ENCODE assay signal across 15 mouse cellular contexts in genomic region chr11:25313879-25314278, GRCm38 (mm10).
A peak's percentile ranks its signal among the peaks of the same experiment; 100 is the strongest.
DNase-seq lines count a peak whose midpoint lies in the region; ATAC-seq and TF ChIP-seq lines count a peak whose summit lies in the region.
"Had no signal": no experiment of that assay in that cellular context is flagged by ENCODE, and none has a peak within 500 bp of the region (broad histone marks: within the 10 kb centered on the region; RNA-seq: fewer than 3 reads in every experiment).

No protein-coding gene starts in this region.

- H3K27me3 ChIP-seq in heart, embryonic 11.5 days (ENCODE audit: control insufficient read depth, insufficient read depth, low read length) = no peaks in the 10 kb centered on the region
- H3K27me3 ChIP-seq in hindbrain, embryonic 11.5 days (ENCODE audit: control insufficient read depth, insufficient read depth, low read length) = no peaks in the 10 kb centered on the region
- H3K27me3 ChIP-seq in midbrain, embryonic 13.5 days = 0 out of 2 replicates have a peak, but pooled peaks cover 2% of the 10 kb centered on the region
- H3K27me3 ChIP-seq: embryonic facial prominence, embryonic 13.5 days; limb, embryonic 12.5 days had no signal

- no peaks in the 10 kb centered on the region for H3K9me3 ChIP-seq in heart, embryonic 11.5 days (replicated peaks; ENCODE audit: control insufficient read depth, low read length)
- H3K9me3 ChIP-seq in hindbrain, embryonic 11.5 days (ENCODE audit: control insufficient read depth, low read length) = no peaks in the 10 kb centered on the region
- no peaks in the 10 kb centered on the region for H3K9me3 ChIP-seq in midbrain, embryonic 13.5 days
- H3K9me3 ChIP-seq: embryonic facial prominence, embryonic 13.5 days; limb, embryonic 12.5 days had no signal

- ATAC-seq in heart, embryonic 11.5 days (replicated peaks; ENCODE audit: insufficient number of reproducible peaks, low FRiP score, low TSS enrichment) = no peak
- peak; percentile 60; the same call in 1 of the 2 replicates for ATAC-seq in hindbrain, embryonic 11.5 days (ENCODE audit: low FRiP score)
- peak; percentile 77 for ATAC-seq in midbrain, embryonic 13.5 days

- H3K27ac ChIP-seq in heart, embryonic 11.5 days (ENCODE audit: low read depth, low read length) = no peak overlapping the region
- no peak overlapping the region for H3K27ac ChIP-seq in hindbrain, embryonic 11.5 days (ENCODE audit: low read depth, low read length)
- 0 out of 2 replicates have a peak overlapping the region, but pooled peaks have one; percentile 3 for H3K27ac ChIP-seq in midbrain, embryonic 13.5 days
- H3K27ac ChIP-seq: embryonic facial prominence, embryonic 13.5 days; limb, embryonic 12.5 days had no signal

- H3K4me1 ChIP-seq in heart, embryonic 11.5 days (ENCODE audit: control insufficient read depth, insufficient read depth, low read length) = 0 out of 2 replicates have a peak, but pooled peaks cover 2% of the 10 kb centered on the region
- H3K4me1 ChIP-seq in hindbrain, embryonic 11.5 days (replicated peaks; ENCODE audit: control insufficient read depth, insufficient read depth, low read length) = no peaks in the 10 kb centered on the region
- peaks cover 17% of the 10 kb centered on the region for H3K4me1 ChIP-seq in midbrain, embryonic 13.5 days (replicated peaks)

- H3K9ac ChIP-seq in heart, embryonic 11.5 days (ENCODE audit: low read depth, low read length) = no peak overlapping the region
- H3K9ac ChIP-seq in hindbrain, embryonic 11.5 days (ENCODE audit: low read depth, low read length) = no peak overlapping the region
- H3K9ac ChIP-seq in midbrain, embryonic 13.5 days (replicated peaks) = 0 out of 2 replicates have a peak overlapping the region, but pooled peaks have one; percentile 23
- H3K9ac ChIP-seq: embryonic facial prominence, embryonic 13.5 days; limb, embryonic 12.5 days had no signal

- H3K4me3 ChIP-seq in heart, embryonic 11.5 days (ENCODE audit: low read depth, low read length) = no peak overlapping the region
- no peak overlapping the region for H3K4me3 ChIP-seq in hindbrain, embryonic 11.5 days (ENCODE audit: low read depth, low read length)
- no peak overlapping the region for H3K4me3 ChIP-seq in midbrain, embryonic 13.5 days (replicated peaks)
- H3K4me3 ChIP-seq: embryonic facial prominence, embryonic 13.5 days; limb, embryonic 12.5 days had no signal

- 16% methylated on average over 8 of the region's 8 CpGs for WGBS in heart, embryonic 11.5 days (ENCODE audit: insufficient replicate concordance)
- WGBS in hindbrain, embryonic 11.5 days = 26% methylated on average over 8 of the region's 8 CpGs
- 14% methylated on average over 8 of the region's 8 CpGs for WGBS in midbrain, embryonic 13.5 days

- no peak for DNase-seq in heart, postnatal 14 days
- DNase-seq in brain, embryonic 14.5 days (ENCODE audit: low read depth) = peak; percentile 83
- peak; percentile 25 for DNase-seq in hindbrain, embryonic 11.5 days (ENCODE audit: low spot score)
- DNase-seq in ovary, postnatal 10 days (ENCODE audit: low spot score) = no peak
- no peak for DNase-seq in cerebellum, adult 9-10 months
- no peak for DNase-seq in thymus, postnatal 25 days
- DNase-seq: adrenal gland, postnatal 10 days; gastrocnemius, postnatal 10 days; kidney, postnatal 36 days; lung, postnatal 36 days; thymus, postnatal 36 days had no signal

- TF ChIP-seq POLR2A in brain, embryonic 14.5 days (IDR thresholded peaks at IDR 0.05; ENCODE audit: borderline replicate concordance, extremely low read depth, insufficient read depth, insufficient read length, poor library complexity, severe bottlenecking) = no peak

- TF ChIP-seq CTCF in brain, embryonic 14.5 days (IDR thresholded peaks at IDR 0.05; ENCODE audit: borderline replicate concordance, extremely low read depth, insufficient read depth, insufficient read length) = no peak

- H3K36me3 ChIP-seq in heart, embryonic 11.5 days (ENCODE audit: control insufficient read depth, insufficient read depth, low read length) = no peaks in the 10 kb centered on the region
- H3K36me3 ChIP-seq in hindbrain, embryonic 11.5 days (ENCODE audit: control insufficient read depth, insufficient read depth, low read length) = no peaks in the 10 kb centered on the region
- no peaks in the 10 kb centered on the region for H3K36me3 ChIP-seq in midbrain, embryonic 13.5 days
- H3K36me3 ChIP-seq: embryonic facial prominence, embryonic 13.5 days; limb, embryonic 12.5 days had no signal

- H3K4me2 ChIP-seq in heart, embryonic 11.5 days = peak overlapping the region; percentile 24; the same call in 1 of the 2 replicates
- H3K4me2 ChIP-seq in hindbrain, embryonic 11.5 days (replicated peaks; ENCODE audit: low read depth, low read length) = no peak overlapping the region
- 0 out of 2 replicates have a peak overlapping the region, but pooled peaks have one; percentile 17 for H3K4me2 ChIP-seq in midbrain, embryonic 13.5 days (replicated peaks)
- H3K4me2 ChIP-seq: embryonic facial prominence, embryonic 13.5 days; limb, embryonic 12.5 days had no signal

- intact Hi-C loops in heart, postnatal 14 days (cut with DNase I) = no loop called here

Comparison
In these comparisons a context has a peak if more than half of its experiments do, and no peak if none do; other contexts are left out.
1. DNase-seq: peak in brain, embryonic 14.5 days (single experiment) and hindbrain, embryonic 11.5 days (single experiment); none in heart, postnatal 14 days (0 of 2), ovary, postnatal 10 days (single experiment), cerebellum, adult 9-10 months (single experiment) and thymus, postnatal 25 days (single experiment).